Mouse (Mus musculus) hindbrain, embryonic 11.5 days (tissue): ENCODE results near the gene Olfr894. TPM values are rescaled to one million over a fixed set of nuclear protein-coding genes. Genes with fewer than 3 reads are reported as not detected.
"Not testable (repeated sequence)": the region's sequence is repeated elsewhere in the genome, so short reads cannot be mapped to it uniquely, and the experiment has no call there.

Experiments used
- ATAC-seq: fragments of 200-750 bp; cut with Nextera tagmentation; 2 replicates; pipeline ENCODE4 v1.8.0; 2017; ENCODE audit warnings: mild to moderate bottlenecking, moderate TSS enrichment, moderate library complexity; ENCODE audit not compliant: low FRiP score
- DNase-seq: peaks from one replicate; pipeline ENCODE4 v3.0.0-alpha.2; 2015; ENCODE audit warnings: low spot score
- H3K27ac ChIP-seq: fragments of 300-500 bp; sonication (generic); 2 replicates; pipeline ENCODE4 v1.5.1; 2014; ENCODE audit warnings: mild to moderate bottlenecking, low read depth, low read length
- H3K27me3 ChIP-seq: fragments of 300-500 bp; sonication (generic); 2 replicates; pipeline ENCODE4 v1.6.1; 2014; ENCODE audit warnings: mild to moderate bottlenecking, low read length, moderate library complexity, mixed read lengths; ENCODE audit not compliant: control insufficient read depth, insufficient read depth
- H3K36me3 ChIP-seq: fragments of 300-500 bp; sonication (generic); 2 replicates; pipeline ENCODE4 v1.6.1; 2014; ENCODE audit warnings: mild to moderate bottlenecking, low read length, moderate library complexity, mixed read lengths; ENCODE audit not compliant: control insufficient read depth, insufficient read depth
- H3K4me1 ChIP-seq: fragments of 300-500 bp; sonication (generic); replicated peaks from 2 replicates; pipeline ENCODE4 v1.6.1; 2014; ENCODE audit warnings: low read length, mixed read lengths; ENCODE audit not compliant: control insufficient read depth, insufficient read depth
- H3K4me2 ChIP-seq: fragments of 300-500 bp; sonication (generic); replicated peaks from 2 replicates; pipeline ENCODE4 v1.6.1; 2014; ENCODE audit warnings: mild to moderate bottlenecking, low read depth, low read length
- H3K4me3 ChIP-seq: fragments of 300-500 bp; sonication (generic); 2 replicates; pipeline ENCODE4 v1.5.1; 2014; ENCODE audit warnings: low read depth, low read length
- H3K9ac ChIP-seq: fragments of 300-500 bp; sonication (generic); 2 replicates; pipeline ENCODE4 v1.6.1; 2014; ENCODE audit warnings: low read depth, low read length
- H3K9me3 ChIP-seq: fragments of 300-500 bp; sonication (generic); 2 replicates; pipeline ENCODE4 v1.6.1; 2016; ENCODE audit warnings: low read length; ENCODE audit not compliant: control insufficient read depth
- WGBS: fragments of 180-500 bp; shearing (Covaris S2); extraction: QIAGEN DNeasy Blood & Tissue Kit; methylation state at CpG from one replicate; pipeline ENCODE4 v1.1.7; 2014; 5-methylcytosine and 5-hydroxymethylcytosine counted together
- polyA plus RNA-seq: library from polyadenylated mRNA; unstranded; fragments of >200 nt; fragmentation: Nextera tagmentation; extraction: Ambion mirVana; gene quantifications from 2 replicates; pipeline ENCODE4 v1.2.1, GENCODE M21; 2014

Gene Olfr894
- not detected in 2 replicates for polyA plus RNA-seq

DNA sequence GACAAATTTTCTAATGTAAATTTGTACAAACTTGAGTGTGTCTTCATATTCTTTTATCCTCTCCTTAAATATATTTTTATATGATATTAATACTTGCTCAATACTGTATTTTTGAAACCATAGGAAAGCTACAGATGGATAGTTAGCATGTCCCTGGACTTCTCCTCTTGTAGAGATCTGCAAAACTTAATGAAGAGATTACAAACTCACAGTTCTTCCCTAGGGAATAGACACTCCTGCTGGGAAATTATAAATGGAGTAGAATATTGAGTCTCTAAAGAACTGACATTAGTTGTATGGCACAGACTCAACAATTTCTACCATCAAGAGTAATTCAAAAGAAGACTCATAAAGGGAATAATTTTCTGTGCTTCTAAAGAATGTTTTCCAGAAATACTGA is at the start of gene Olfr894:
Gene Olfr894 (plus strand): TSS at position 301 of the 400 bp plus-strand sequence.
- Histone ChIP-seq H3K27ac (no peak within 1 kb of the TSS), H3K27me3 (no peaks in the 10 kb centered on the region), H3K4me3 (no peak within 1 kb of the TSS), H3K36me3 (no peaks in the 10 kb centered on the region), H3K9ac (no peak within 1 kb of the TSS), H3K9me3 (no peaks in the 10 kb centered on the region), H3K4me1 (no peaks in the 10 kb centered on the region), H3K4me2 (no peak within 1 kb of the TSS)
- DNase-seq (no peak), ATAC-seq (no peak)

DNA sequence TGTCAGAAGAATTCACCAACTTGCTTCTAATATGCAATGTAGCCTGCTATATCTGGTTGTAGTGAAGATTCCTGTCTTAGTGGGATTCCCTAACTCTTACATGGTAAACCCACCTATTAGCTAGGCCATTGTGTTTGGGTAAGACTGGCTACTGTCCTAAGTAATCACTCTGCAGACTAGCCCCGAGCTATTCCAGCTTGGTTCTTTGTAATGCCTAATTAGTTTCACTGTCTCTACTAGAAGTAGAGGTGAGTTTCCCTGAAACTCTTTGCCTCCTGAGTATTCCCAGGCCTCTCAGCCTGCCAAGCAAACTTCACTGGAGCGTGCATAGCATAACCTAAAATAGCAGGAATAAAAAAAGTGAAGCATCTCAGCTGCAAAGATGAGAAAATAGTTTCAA is 49.5 kb upstream of the Olfr894 start:
- not testable (repeated sequence) for H3K4me1 ChIP-seq, H3K4me2 ChIP-seq, H3K9ac ChIP-seq, H3K9me3 ChIP-seq, DNase-seq, H3K27me3 ChIP-seq, ATAC-seq, H3K4me3 ChIP-seq, H3K36me3 ChIP-seq, H3K27ac ChIP-seq
- 48% methylated on average over 2 of the region's 2 CpGs for WGBS

- no peaks in the 10 kb centered on the region for H3K36me3 ChIP-seq
- H3K4me3 ChIP-seq: no peak within 1 kb of the TSS
- WGBS: 91% methylated on average over 1 of the region's 1 CpGs
- no peaks in the 10 kb centered on the region for H3K4me1 ChIP-seq
- no peak within 1 kb of the TSS for H3K9ac ChIP-seq
- ATAC-seq: no peak
- no peaks in the 10 kb centered on the region for H3K9me3 ChIP-seq
- H3K4me2 ChIP-seq: no peak within 1 kb of the TSS
- H3K27ac ChIP-seq: no peak within 1 kb of the TSS
- no peak for DNase-seq
- no peaks in the 10 kb centered on the region for H3K27me3 ChIP-seq
These were observed 37.1 kb upstream of the Olfr894 start, which contains the start of gene Olfr891 for GRCm38 (mm10) chr9:38180721-38181120. Gene Olfr891 (minus strand): TSS chr9:38180821.

- DNase-seq (no peak), ATAC-seq (no peak)
- Histone ChIP-seq H3K9me3 (no peaks in the 10 kb centered on the region), H3K36me3 (no peaks in the 10 kb centered on the region), H3K9ac (no peak within 1 kb of the TSS), H3K27ac (no peak within 1 kb of the TSS), H3K27me3 (no peaks in the 10 kb centered on the region), H3K4me3 (no peak within 1 kb of the TSS), H3K4me2 (no peak within 1 kb of the TSS), H3K4me1 (no peaks in the 10 kb centered on the region)
- WGBS: 85% methylated on average over 3 of the region's 3 CpGs
These were observed 9.8 kb upstream of the Olfr894 start, which contains the start of gene Olfr893 for GRCm38 (mm10) chr9:38208065-38208464. Gene Olfr893 (plus strand): TSS chr9:38208365.

- ATAC-seq: no peak
- no peak for DNase-seq
- H3K27me3 ChIP-seq: no peaks in the 10 kb centered on the region
These were observed 34.6 kb downstream of the Olfr894 start, which contains the start of gene Olfr143 for GRCm38 (mm10) chr9:38252474-38252873. Gene Olfr143 (plus strand): TSS chr9:38252774.

GRCm38 (mm10) chr9:38267551-38267950 is 49.7 kb downstream of the Olfr894 start, which contains the start of gene Olfr895:
Gene Olfr895 (plus strand): TSS chr9:38267851.
- no peaks in the 10 kb centered on the region for H3K9me3 ChIP-seq
- ATAC-seq (no peak), DNase-seq (no peak)
- no peaks in the 10 kb centered on the region for H3K27me3 ChIP-seq
- H3K4me2 ChIP-seq: no peak within 1 kb of the TSS
- no peak within 1 kb of the TSS for H3K9ac ChIP-seq
- H3K36me3 ChIP-seq: no peaks in the 10 kb centered on the region
- no peaks in the 10 kb centered on the region for H3K4me1 ChIP-seq
- H3K4me3 ChIP-seq: no peak within 1 kb of the TSS
- H3K27ac ChIP-seq: no peak within 1 kb of the TSS

More at GRCm38 (mm10) chr9:38252474-38252873, 34.6 kb downstream of the Olfr894 start, which contains the start of gene Olfr143:
- Histone ChIP-seq H3K9ac (no peak within 1 kb of the TSS), H3K4me2 (no peak within 1 kb of the TSS), H3K4me1 (no peaks in the 10 kb centered on the region), H3K4me3 (no peak within 1 kb of the TSS), H3K36me3 (no peaks in the 10 kb centered on the region), H3K9me3 (no peaks in the 10 kb centered on the region), H3K27ac (no peak within 1 kb of the TSS)

Other genes with a start within 250 kb of the Olfr894 start
- gene Olfr881, start 226.2 kb upstream of the Olfr894 start, polyA plus RNA-seq: not detected in 2 replicates
- not detected in 2 replicates for gene Olfr883, start 192.2 kb upstream of the Olfr894 start, polyA plus RNA-seq
- gene Olfr884, start 171.5 kb upstream of the Olfr894 start, polyA plus RNA-seq: not detected in 2 replicates
- not detected in 2 replicates for gene Olfr885, start 156.7 kb upstream of the Olfr894 start, polyA plus RNA-seq
- gene Olfr887, start 134.0 kb upstream of the Olfr894 start, polyA plus RNA-seq: not detected in 2 replicates
- not detected in 2 replicates for gene Olfr888, start 109.9 kb upstream of the Olfr894 start, polyA plus RNA-seq
- gene Olfr889, start 102.9 kb upstream of the Olfr894 start, polyA plus RNA-seq: 0.06 and 0.14 TPM in 2 replicates
- gene Olfr890, start 75.5 kb upstream of the Olfr894 start, polyA plus RNA-seq: not detected in 2 replicates
- not detected in 2 replicates for gene Olfr891, start 37.2 kb upstream of the Olfr894 start, polyA plus RNA-seq
- gene Olfr893, start 9.7 kb upstream of the Olfr894 start, polyA plus RNA-seq: not detected in 2 replicates
- not detected in 2 replicates for gene Olfr143, start 34.7 kb downstream of the Olfr894 start, polyA plus RNA-seq
- not detected in 2 replicates for gene Olfr895, start 49.8 kb downstream of the Olfr894 start, polyA plus RNA-seq
- not detected in 2 replicates for gene Olfr896-ps1, start 73.1 kb downstream of the Olfr894 start, polyA plus RNA-seq
- gene Olfr25, start 111.0 kb downstream of the Olfr894 start, polyA plus RNA-seq: not detected in 2 replicates
- gene Olfr898, start 130.4 kb downstream of the Olfr894 start, polyA plus RNA-seq: not detected in 2 replicates
- gene Olfr250, start 148.8 kb downstream of the Olfr894 start, polyA plus RNA-seq: not detected in 2 replicates
- gene Olfr251, start 159.0 kb downstream of the Olfr894 start, polyA plus RNA-seq: not detected in 2 replicates
- not detected in 2 replicates for gene Olfr147, start 183.6 kb downstream of the Olfr894 start, polyA plus RNA-seq
- not detected in 2 replicates for gene Olfr901, start 211.4 kb downstream of the Olfr894 start, polyA plus RNA-seq
- not detected in 2 replicates for gene Olfr902, start 229.6 kb downstream of the Olfr894 start, polyA plus RNA-seq
- gene Olfr904, start 245.1 kb downstream of the Olfr894 start, polyA plus RNA-seq: not detected in 2 replicates